In the genomic region with DNA sequence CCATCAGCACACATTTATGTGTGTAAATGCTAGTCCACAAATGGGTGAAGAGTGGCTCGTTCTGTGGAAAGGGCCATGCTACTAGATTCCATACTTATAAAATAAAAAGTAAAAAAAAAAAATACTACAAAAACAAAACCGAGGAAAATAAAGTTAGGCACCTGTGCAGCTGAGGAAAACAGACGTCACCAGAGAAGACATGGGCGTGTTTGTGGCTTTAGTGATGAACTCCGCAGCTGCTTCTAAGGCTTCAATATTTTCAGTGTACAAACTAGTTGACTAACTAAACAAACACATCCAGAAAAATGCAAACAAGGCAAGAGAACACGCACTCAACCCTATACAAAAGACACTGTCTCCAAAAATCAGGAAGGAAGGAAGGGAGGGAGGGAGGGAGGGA, we compare ENCODE assay signal across 31 mouse cellular contexts. TPM values are rescaled to one million over a fixed set of nuclear protein-coding genes. Genes with fewer than 3 reads are reported as not detected.
DNase-seq lines count a peak whose midpoint lies in the region; ATAC-seq lines count a peak whose summit lies in the region.
"Had no signal": no experiment of that assay in that cellular context is flagged by ENCODE, and none has a peak within 500 bp of the region (broad histone marks: within the 10 kb centered on the region; RNA-seq: fewer than 3 reads in every experiment).

No protein-coding gene starts in this region.

- no peak for ATAC-seq in hindbrain, embryonic 14.5 days (ENCODE audit: low FRiP score)
- ATAC-seq in hindbrain, embryonic 11.5 days (ENCODE audit: low FRiP score) = no peak
- ATAC-seq in activated CD4-positive, CD25-positive, alpha-beta regulatory T cell, adult 4 months = peak; percentile 55
- ATAC-seq: forebrain, embryonic 14.5 days; hindbrain, postnatal 0 days; intestine, postnatal 0 days; midbrain, embryonic 13.5 days; Patski had no signal

- WGBS in hindbrain, embryonic 14.5 days = 91% methylated on average over 6 of the region's 6 CpGs
- 88% methylated on average over 6 of the region's 6 CpGs for WGBS in hindbrain, embryonic 11.5 days

- no peak overlapping the region for H3K4me2 ChIP-seq in hindbrain, embryonic 14.5 days (replicated peaks)
- no peak overlapping the region for H3K4me2 ChIP-seq in hindbrain, embryonic 11.5 days (replicated peaks; ENCODE audit: low read depth, low read length)
- H3K4me2 ChIP-seq: heart, embryonic 13.5 days; midbrain, embryonic 13.5 days; stomach, embryonic 15.5 days had no signal

- DNase-seq in hindbrain, embryonic 14.5 days (ENCODE audit: low spot score) = no peak
- no peak for DNase-seq in hindbrain, embryonic 11.5 days (ENCODE audit: low spot score)
- DNase-seq in thymus, postnatal 14 days = peak; percentile 58
- DNase-seq in thymus, postnatal 25 days = no peak
- DNase-seq in naive thymus-derived CD4-positive, alpha-beta T cell, adult 2 months (ENCODE audit: low read depth) = peak; percentile 82
- no peak for DNase-seq in lung, postnatal 14 days
- DNase-seq in retina, postnatal 1 day = no peak
- DNase-seq: adrenal gland, postnatal 25 days; B cell, adult 2 months; cerebellum, adult 18-20 months; cerebellum, postnatal 10 days; gastrocnemius, postnatal 36 days; heart, postnatal 14 days; kidney, adult 9 months; kidney, postnatal 25 days; liver; lung, adult 2 months; lung, postnatal 36 days; right cerebral cortex, postnatal 14 days had no signal

- peaks cover 12% of the 10 kb centered on the region; the same call in 1 of the 2 replicates for H3K4me1 ChIP-seq in hindbrain, embryonic 14.5 days (replicated peaks; ENCODE audit: control insufficient read depth, insufficient read depth, low read length)
- H3K4me1 ChIP-seq in hindbrain, embryonic 11.5 days (replicated peaks; ENCODE audit: control insufficient read depth, insufficient read depth, low read length) = no peaks in the 10 kb centered on the region

- no peak overlapping the region for H3K9ac ChIP-seq in hindbrain, embryonic 14.5 days
- H3K9ac ChIP-seq in hindbrain, embryonic 11.5 days (ENCODE audit: low read depth, low read length) = no peak overlapping the region
- H3K9ac ChIP-seq: liver, embryonic 14.5 days; midbrain, embryonic 13.5 days; stomach, embryonic 15.5 days had no signal

- H3K4me3 ChIP-seq in hindbrain, embryonic 14.5 days (replicated peaks; ENCODE audit: low read length) = no peak overlapping the region
- no peak overlapping the region for H3K4me3 ChIP-seq in hindbrain, embryonic 11.5 days (ENCODE audit: low read depth, low read length)
- H3K4me3 ChIP-seq: erythroblast, embryonic 14.5 days; heart, embryonic 13.5 days; hindbrain, embryonic 10.5 days; midbrain, embryonic 13.5 days; stomach, embryonic 15.5 days had no signal

- no peaks in the 10 kb centered on the region for H3K27me3 ChIP-seq in hindbrain, embryonic 14.5 days (ENCODE audit: control insufficient read depth, insufficient read depth, low read length)
- no peaks in the 10 kb centered on the region for H3K27me3 ChIP-seq in hindbrain, embryonic 11.5 days (ENCODE audit: control insufficient read depth, insufficient read depth, low read length)
- H3K27me3 ChIP-seq: heart, embryonic 13.5 days; megakaryocyte, embryonic 14.5 days; midbrain, embryonic 13.5 days; Patski; stomach, embryonic 15.5 days had no signal

- peaks cover 20% of the 10 kb centered on the region for H3K36me3 ChIP-seq in hindbrain, embryonic 14.5 days (replicated peaks; ENCODE audit: control insufficient read depth, insufficient read depth)
- 0 out of 2 replicates have a peak, but pooled peaks cover 4% of the 10 kb centered on the region for H3K36me3 ChIP-seq in hindbrain, embryonic 11.5 days (ENCODE audit: control insufficient read depth, insufficient read depth, low read length)

- peak overlapping the region; percentile 26; the same call in 1 of the 2 replicates for H3K27ac ChIP-seq in hindbrain, embryonic 14.5 days
- no peak overlapping the region for H3K27ac ChIP-seq in hindbrain, embryonic 11.5 days (ENCODE audit: low read depth, low read length)
- H3K27ac ChIP-seq: hindbrain, embryonic 10.5 days; hindbrain, postnatal 0 days; liver, embryonic 14.5 days; midbrain, embryonic 13.5 days had no signal

- H3K9me3 ChIP-seq in hindbrain, embryonic 14.5 days (ENCODE audit: control insufficient read depth, low read length) = no peaks in the 10 kb centered on the region
- no peaks in the 10 kb centered on the region for H3K9me3 ChIP-seq in hindbrain, embryonic 11.5 days (ENCODE audit: control insufficient read depth, low read length)
- H3K9me3 ChIP-seq: heart, embryonic 13.5 days; hindbrain, embryonic 10.5 days; megakaryocyte, embryonic 14.5 days; midbrain, embryonic 13.5 days; stomach, embryonic 15.5 days had no signal

RNA-seq across cellular contexts. Expression of gene Chd2, which starts 18.4 kb away (rescaled TPM):
- 35.6 and 42.3 TPM in 2 replicates for polyA plus RNA-seq in hindbrain, embryonic 14.5 days (2014; fragmentation: Nextera tagmentation; extraction: Ambion mirVana)
- polyA plus RNA-seq in hindbrain, embryonic 11.5 days (2014; fragmentation: Nextera tagmentation; extraction: Ambion mirVana) = 45.4 and 64.4 TPM in 2 replicates
- 100 to 1,000 TPM; 136 to 151 TPM for polyA plus RNA-seq in activated CD4-positive, CD25-positive, alpha-beta regulatory T cell, adult 4 months (2017; shearing (Covaris generic))

Comparison
In these comparisons a context has a peak if more than half of its experiments do, and no peak if none do; other contexts are left out.
1. DNase-seq: peak in thymus, postnatal 14 days (single experiment) and naive thymus-derived CD4-positive, alpha-beta T cell, adult 2 months (single experiment); none in hindbrain, embryonic 14.5 days (single experiment), hindbrain, embryonic 11.5 days (single experiment), thymus, postnatal 25 days (single experiment), lung, postnatal 14 days (single experiment) and retina, postnatal 1 day (single experiment).